Mouse (Mus musculus) liver, adult 2 months (tissue): ENCODE measurements around the gene Eps8. TPM values are rescaled to one million over a fixed set of nuclear protein-coding genes. Genes with fewer than 3 reads are reported as not detected.

ENCODE experiments used
- DNase-seq: peaks from one replicate; pipeline ENCODE4 v3.0.0-alpha.2; 2011; ENCODE audit warnings: low read depth, low spot score; ENCODE audit errors: extremely low read depth
- H3K27ac ChIP-seq: fragments of 200-500 bp; replicated peaks from 2 replicates; pipeline ENCODE4 v1.5.1; 2012; ENCODE audit warnings: low read depth, mild to moderate bottlenecking, control low read depth, inconsistent platforms, low read length; ENCODE audit not compliant: insufficient read depth
- H3K27me3 ChIP-seq: fragments of 200-500 bp; 2 replicates; pipeline ENCODE4 v1.6.1; 2012; ENCODE audit warnings: mild to moderate bottlenecking, moderate library complexity, low read length, inconsistent platforms; ENCODE audit not compliant: control insufficient read depth, insufficient read depth
- H3K36me3 ChIP-seq: fragments of 200-500 bp; 2 replicates; pipeline ENCODE4 v1.6.1; 2012; ENCODE audit warnings: low read length, inconsistent platforms; ENCODE audit not compliant: control insufficient read depth, insufficient read depth
- H3K4me1 ChIP-seq: fragments of 200-500 bp; 2 replicates; pipeline ENCODE4 v1.6.1; 2011; ENCODE audit warnings: low read length; ENCODE audit not compliant: control insufficient read depth, insufficient read depth
- H3K4me3 ChIP-seq: fragments of 200-500 bp; 2 replicates; pipeline ENCODE4 v1.5.1; 2011; ENCODE audit warnings: low read depth, mild to moderate bottlenecking, control low read depth, low read length, moderate library complexity; ENCODE audit not compliant: insufficient read depth
- H3K79me2 ChIP-seq: fragments of 200-500 bp; 2 replicates; pipeline ENCODE4 v1.6.1; 2012; ENCODE audit warnings: inconsistent platforms, mild to moderate bottlenecking, low read length, moderate library complexity; ENCODE audit not compliant: control insufficient read depth, insufficient read depth
- H3K9ac ChIP-seq: fragments of 200-500 bp; 2 replicates; pipeline ENCODE4 v1.6.1; 2012; ENCODE audit warnings: low read depth, mild to moderate bottlenecking, control low read depth, inconsistent platforms, low read length
- CTCF ChIP-seq: fragments of 200-500 bp; IDR thresholded peaks from 2 replicates; pipeline ENCODE4 v1.5.1; 2011; ENCODE audit warnings: low read depth, low read length, control low read depth
- POLR2A ChIP-seq: fragments of 200-500 bp; IDR thresholded peaks from 2 replicates; pipeline ENCODE4 v1.6.1; 2011; ENCODE audit warnings: low read length, control low read depth; ENCODE audit not compliant: insufficient read depth; ENCODE audit errors: extremely low read depth
- WGBS: fragments of 180-500 bp; shearing (Covaris S2); methylation state at CpG from one replicate; pipeline ENCODE4 v1.1.7; 2018; 5-methylcytosine and 5-hydroxymethylcytosine counted together
- polyA plus RNA-seq: library from polyadenylated mRNA; depleted of rRNA; stranded (reverse); fragments of >200 nt; gene quantifications from 2 replicates; pipeline ENCODE4 v1.2.3, GENCODE M21; 2012
- total RNA-seq: library from RNA; depleted of rRNA; stranded (reverse); fragments of >200 nt; gene quantifications from 2 replicates; pipeline ENCODE4 v1.2.3, GENCODE M21; 2014

Gene Eps8
- total and polyA plus RNA-seq, 2 experiments, result 0.89 to 2.2 TPM

DNA sequence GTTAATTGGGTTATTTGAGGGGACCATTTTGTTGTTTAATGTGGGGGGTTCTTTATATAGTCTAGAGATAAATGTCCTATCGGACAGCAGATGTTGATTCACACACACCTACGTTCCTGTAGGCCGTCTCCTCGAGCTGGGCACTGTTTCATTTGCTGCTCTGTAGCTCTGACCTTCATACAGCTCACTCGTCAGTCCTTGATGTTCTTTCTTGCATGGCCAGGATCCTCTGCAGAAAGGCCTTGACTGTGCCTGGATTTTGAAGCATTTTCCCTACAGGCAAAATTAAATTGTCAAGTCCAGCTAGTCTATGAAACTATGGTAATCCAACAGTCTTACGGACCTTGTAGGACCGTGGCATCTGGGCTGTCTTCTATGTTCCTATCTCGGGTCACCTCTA lies 40.4 kb upstream of the Eps8 start:
- WGBS, result 91% methylated on average over 8 of the region's 8 CpGs
- Histone ChIP-seq H3K36me3 (no peaks in the 10 kb centered on the region), H3K4me1 (no peaks in the 10 kb centered on the region), H3K4me3 (no peak overlapping the region), H3K79me2 (no peaks in the 10 kb centered on the region), H3K27me3 (peaks cover 2% of the 10 kb centered on the region; the same call in 1 of the 2 replicates), H3K27ac (no peak overlapping the region), H3K9ac (no peak overlapping the region)
- DNase-seq, result no peak
- TF ChIP-seq CTCF (no peak), POLR2A (no peak)

DNA sequence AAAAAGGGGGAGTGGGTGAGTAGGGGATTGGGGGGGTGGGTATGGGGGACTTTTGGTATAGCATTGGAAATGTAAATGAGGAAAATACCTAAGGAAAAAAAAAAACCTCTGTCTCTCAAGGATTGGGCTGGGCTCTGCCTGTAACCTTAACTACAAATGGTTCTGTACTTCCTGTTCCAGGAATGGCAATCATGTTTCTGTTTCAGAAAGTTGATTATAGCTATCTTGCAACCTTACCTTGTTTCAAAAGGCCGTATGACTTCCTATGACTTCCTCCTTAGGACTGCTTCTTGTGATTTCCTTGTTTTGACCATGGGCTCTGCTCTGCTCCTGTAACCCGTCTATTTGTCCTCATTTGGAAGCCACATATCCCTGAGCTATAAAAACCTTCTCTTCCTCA lies 39.6 kb upstream of the Eps8 start:
- no peak overlapping the region for H3K4me3 ChIP-seq
- H3K27ac ChIP-seq, result no peak overlapping the region
- DNase-seq, result no peak
- H3K79me2 ChIP-seq, result no peaks in the 10 kb centered on the region
- peaks cover 2% of the 10 kb centered on the region; the same call in 1 of the 2 replicates for H3K27me3 ChIP-seq
- TF ChIP-seq POLR2A (no peak), CTCF (no peak)
- no peaks in the 10 kb centered on the region for H3K4me1 ChIP-seq
- H3K36me3 ChIP-seq, result no peaks in the 10 kb centered on the region
- H3K9ac ChIP-seq, result no peak overlapping the region
- WGBS, result 65% methylated on average over 2 of the region's 2 CpGs

DNA sequence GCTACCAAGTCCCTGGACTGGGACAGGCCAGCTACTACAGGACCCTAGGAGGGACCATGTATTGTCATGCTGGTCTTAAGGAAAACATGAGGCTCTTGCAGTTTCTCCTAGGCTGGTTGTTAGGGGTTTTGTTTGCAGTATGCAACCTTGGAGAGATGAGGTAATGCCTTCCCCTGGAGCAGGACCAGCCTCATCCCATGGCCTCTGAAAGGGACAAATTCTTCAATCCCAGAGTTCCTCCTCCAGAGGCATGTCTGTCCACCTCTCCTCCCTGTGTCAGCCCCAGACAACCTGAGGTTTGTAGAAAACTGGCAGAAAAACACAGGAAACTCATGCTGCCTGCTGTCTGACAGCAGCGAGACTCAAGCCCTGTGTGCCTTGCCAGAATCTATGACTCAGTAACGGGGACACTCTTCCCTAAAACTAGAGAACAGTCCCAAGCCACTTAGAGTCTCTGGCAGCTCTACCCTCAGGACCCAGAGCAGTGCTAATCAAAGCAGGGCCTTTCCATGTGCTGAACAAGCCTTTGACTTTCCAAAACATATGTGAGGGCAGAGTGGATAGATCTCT lies 36.0 kb upstream of the Eps8 start:
- no peak for DNase-seq
- no peaks in the 10 kb centered on the region for H3K36me3 ChIP-seq
- H3K9ac ChIP-seq, result no peak overlapping the region
- TF ChIP-seq CTCF, result no peak
- TF ChIP-seq POLR2A, result no peak
- WGBS, result 68% methylated on average over 2 of the region's 2 CpGs
- H3K79me2 ChIP-seq, result no peaks in the 10 kb centered on the region
- no peaks in the 10 kb centered on the region for H3K4me1 ChIP-seq
- no peaks in the 10 kb centered on the region for H3K27me3 ChIP-seq
- no peak overlapping the region for H3K27ac ChIP-seq
- no peak overlapping the region for H3K4me3 ChIP-seq

DNA sequence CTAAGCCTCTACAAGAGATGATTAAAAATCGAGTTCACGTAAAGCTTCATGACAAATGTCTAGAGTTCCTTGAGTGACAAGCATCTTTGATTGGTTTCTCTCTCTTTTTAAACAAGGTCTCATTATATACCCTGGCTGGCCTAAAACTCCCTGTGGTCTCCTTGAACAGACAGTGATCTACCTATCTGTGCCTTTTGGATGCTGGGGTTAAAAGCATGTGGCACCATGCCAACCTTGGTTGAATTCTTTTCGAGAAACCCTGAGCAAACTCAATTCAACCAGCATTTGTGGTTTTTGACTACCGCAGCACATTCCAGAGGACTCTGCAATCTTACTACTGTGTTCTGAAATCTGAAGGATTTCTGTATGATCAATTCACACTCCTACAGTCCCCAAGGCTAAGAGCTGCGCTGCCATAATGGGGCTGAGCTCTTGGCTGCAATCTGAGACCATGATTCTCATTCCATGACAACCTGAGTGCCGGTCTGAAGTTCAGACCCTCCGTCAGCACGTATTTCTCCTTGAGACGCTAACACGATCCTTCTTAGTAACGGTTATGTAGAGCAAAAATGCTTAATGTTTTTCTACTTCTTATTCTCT lies 33.9 kb upstream of the Eps8 start:
- no peak for TF ChIP-seq POLR2A
- no peak for TF ChIP-seq CTCF
- no peaks in the 10 kb centered on the region for H3K79me2 ChIP-seq
- 87% methylated on average over 11 of the region's 11 CpGs for WGBS
- no peak overlapping the region for H3K27ac ChIP-seq
- no peak for DNase-seq
- H3K4me3 ChIP-seq, result no peak overlapping the region
- H3K36me3 ChIP-seq, result no peaks in the 10 kb centered on the region
- H3K27me3 ChIP-seq, result no peaks in the 10 kb centered on the region
- H3K4me1 ChIP-seq, result no peaks in the 10 kb centered on the region
- no peak overlapping the region for H3K9ac ChIP-seq

DNA sequence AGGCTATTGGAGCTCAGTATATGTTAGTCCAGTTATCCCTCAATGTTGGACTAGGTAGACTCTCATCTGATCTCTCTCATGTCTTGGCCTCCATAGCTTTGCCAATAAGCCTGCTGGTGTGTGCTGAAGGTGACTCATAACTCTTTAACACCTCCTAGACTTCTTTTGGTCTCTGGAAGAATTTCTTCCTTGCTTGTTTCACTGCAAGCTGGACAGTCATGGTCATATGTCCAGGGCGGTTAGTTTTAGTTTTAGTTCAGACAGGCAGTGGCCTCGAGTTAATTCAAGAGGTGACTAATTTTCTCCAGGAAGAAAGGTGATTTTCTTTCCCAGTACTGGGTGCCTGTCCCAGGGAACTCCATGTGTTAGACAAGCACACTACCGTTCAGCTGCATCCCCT lies 33.4 kb upstream of the Eps8 start:
- TF ChIP-seq CTCF (no peak), POLR2A (no peak)
- no peak for DNase-seq
- H3K4me3 ChIP-seq, result no peak overlapping the region
- no peaks in the 10 kb centered on the region for H3K36me3 ChIP-seq
- whole genome bisulfite sequencing, result 90% methylated on average over 3 of the region's 3 CpGs
- H3K4me1 ChIP-seq, result no peaks in the 10 kb centered on the region
- no peaks in the 10 kb centered on the region for H3K79me2 ChIP-seq
- H3K27me3 ChIP-seq, result no peaks in the 10 kb centered on the region
- H3K9ac ChIP-seq, result no peak overlapping the region
- H3K27ac ChIP-seq, result no peak overlapping the region

DNA sequence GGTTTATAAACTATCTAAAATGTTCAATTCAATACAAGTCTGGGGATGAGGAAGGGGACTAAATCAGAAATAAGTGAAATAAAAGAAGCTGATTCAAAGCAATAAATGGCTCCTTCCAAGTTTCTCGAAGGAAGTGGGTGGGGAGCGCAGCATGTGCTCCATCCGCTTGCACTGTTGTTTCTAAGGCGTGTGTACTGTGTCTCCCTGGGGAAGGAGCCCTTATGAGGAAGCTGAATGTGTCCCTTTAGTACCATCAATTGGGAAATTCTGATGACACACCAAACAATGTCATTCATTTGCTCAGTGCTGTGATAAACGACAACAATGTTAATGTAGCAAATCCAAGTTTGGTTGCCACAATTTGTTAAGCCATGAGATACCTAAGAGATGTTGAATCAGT lies 33.0 kb upstream of the Eps8 start:
- H3K79me2 ChIP-seq, result no peaks in the 10 kb centered on the region
- TF ChIP-seq POLR2A, result no peak
- no peak for TF ChIP-seq CTCF
- no peaks in the 10 kb centered on the region for H3K4me1 ChIP-seq
- no peaks in the 10 kb centered on the region for H3K36me3 ChIP-seq
- H3K4me3 ChIP-seq, result no peak overlapping the region
- no peak overlapping the region for H3K27ac ChIP-seq
- 82% methylated on average over 5 of the region's 5 CpGs for WGBS
- H3K27me3 ChIP-seq, result no peaks in the 10 kb centered on the region
- no peak overlapping the region for H3K9ac ChIP-seq
- DNase-seq, result no peak
